Mouse (Mus musculus): Measurements from ENCODE around the gene Tctex1d2. TPM values are rescaled to one million over a fixed set of nuclear protein-coding genes. Genes with fewer than 3 reads are reported as not detected.

Gene Tctex1d2
- total RNA-seq, 2 experiments from 2014 or later: 5.0 to 5.6 TPM

DNA sequence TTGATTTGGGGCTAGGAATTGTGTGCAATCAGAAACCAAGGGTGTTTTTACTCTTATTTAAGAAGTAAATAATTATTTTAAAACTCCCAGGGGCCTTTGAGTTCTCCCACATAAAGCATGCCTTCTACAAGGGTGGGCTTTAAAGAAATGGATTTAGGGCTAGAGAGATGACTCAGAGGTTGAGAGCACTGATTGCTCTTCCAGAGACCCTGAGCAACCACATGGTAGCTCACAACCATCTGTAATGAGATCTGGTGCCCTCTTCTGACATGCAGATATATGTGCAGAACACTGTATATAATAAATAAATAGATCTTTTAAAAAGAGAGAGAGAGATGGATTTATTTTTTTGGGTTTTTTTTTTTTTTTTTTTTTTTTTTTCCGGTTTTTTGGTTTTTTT, 45.4 kb downstream of the Tctex1d2 start:
- no peak for DNase-seq (ENCODE audit: low spot score in 2 of 2)

GRCm38 (mm10) chr16:32468488-32468887, 49.0 kb downstream of the Tctex1d2 start:
- no peak for DNase-seq (ENCODE audit: low spot score in 2 of 2)

DNA sequence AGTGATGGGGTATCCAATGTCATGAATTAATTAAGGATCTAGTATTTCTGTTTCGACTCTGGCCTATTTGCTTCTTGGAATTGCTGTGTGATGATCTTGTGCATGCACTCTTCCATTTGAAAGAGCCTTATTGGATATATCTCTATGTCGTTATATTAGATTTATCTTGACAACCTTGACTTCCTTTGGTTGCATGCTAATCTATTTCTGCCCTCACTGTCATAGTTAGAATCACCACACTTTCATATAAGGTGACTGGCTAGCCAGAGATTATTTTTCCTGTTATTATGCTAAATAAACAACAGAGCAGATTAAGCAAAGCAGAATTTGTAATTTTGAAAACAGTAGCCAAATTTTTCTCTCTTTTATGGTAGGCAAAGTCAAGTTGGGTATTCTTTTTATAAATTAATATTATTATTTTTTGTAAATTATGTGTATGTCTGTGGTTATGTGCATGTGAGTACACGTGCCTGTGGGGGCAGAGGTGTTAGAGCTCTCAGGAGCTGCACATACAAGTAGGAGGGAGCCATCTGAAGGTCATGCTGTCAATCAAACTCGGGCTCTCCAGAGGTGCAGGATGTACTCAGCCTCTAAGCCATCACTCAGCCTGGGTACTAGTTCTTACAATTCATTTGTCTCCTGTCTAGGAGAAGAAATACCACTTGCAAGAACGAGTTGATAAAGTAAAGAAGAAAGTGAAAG, 50.1 kb downstream of the Tctex1d2 start:
- no peak for DNase-seq (ENCODE audit: low spot score in 2 of 2)

- DNase-seq (ENCODE audit: low spot score in 2 of 2): no peak
Measured at GRCm38 (mm10) chr16:32472276-32473015, 52.9 kb downstream of the Tctex1d2 start.

- DNase-seq (ENCODE audit: low spot score in 2 of 2): no peak
Measured at GRCm38 (mm10) chr16:32477315-32477714, 57.8 kb downstream of the Tctex1d2 start.

Other genes starting within 250 kb of the Tctex1d2 start
- gene Bex6, start 239.9 kb upstream of the Tctex1d2 start, total RNA-seq (2021): not detected
- 10 to 100 TPM; 13.6 to 16.2 TPM for gene Fbxo45, start 172.5 kb upstream of the Tctex1d2 start, total RNA-seq (2021)
- 10 to 100 TPM; 12.5 to 14.1 TPM for gene Wdr53, start 172.5 kb upstream of the Tctex1d2 start, total RNA-seq (2021)
- under 1 TPM in 1 of 2 experiments, not detected in 1; 0.22 TPM for gene Smco1, start 148.2 kb upstream of the Tctex1d2 start, total RNA-seq (2021)
- 10 to 100 TPM; 18.9 to 26.9 TPM for gene Rnf168, start 142.2 kb upstream of the Tctex1d2 start, total RNA-seq (2021)
- gene Ubxn7, start 87.4 kb upstream of the Tctex1d2 start, total RNA-seq (2021): 10 to 100 TPM; 38.0 to 54.8 TPM
- 1 to 10 TPM in 1 of 2 experiments, under 1 TPM in 1; 0.33 to 1.3 TPM for gene Tm4sf19, start 19.2 kb upstream of the Tctex1d2 start, total RNA-seq (2021)
- gene Pcyt1a, start 11.2 kb downstream of the Tctex1d2 start, total RNA-seq (2021): 10 to 100 TPM; 74.2 to 88.0 TPM
- not detected for gene Slc51a, start 68.2 kb downstream of the Tctex1d2 start, total RNA-seq (2021)
- not detected for gene Zdhhc19, start 76.6 kb downstream of the Tctex1d2 start, total RNA-seq (2021)
- gene Tfrc, start 189.2 kb downstream of the Tctex1d2 start, total RNA-seq (2021): 10 to 100 TPM; 19.8 to 34.3 TPM
- 10 to 100 TPM; 29.9 to 33.1 TPM for gene Tnk2, start 224.2 kb downstream of the Tctex1d2 start, total RNA-seq (2021)

Data from adrenal gland, adult 18-20 months (tissue).